Mouse (Mus musculus) embryonic facial prominence, embryonic 14.5 days (tissue): Measurements from ENCODE around the gene Sox6. TPM values are rescaled to one million over a fixed set of nuclear protein-coding genes. Genes with fewer than 3 reads are reported as not detected.

Experiments used
- ATAC-seq: fragments of 200-750 bp; cut with Nextera tagmentation; 2 replicates; pipeline ENCODE4 v1.8.0; 2017; ENCODE audit warnings: low read depth, moderate number of reproducible peaks, moderate TSS enrichment
- DNase-seq: peaks from one replicate; pipeline ENCODE4 v3.0.0-alpha.2; 2015; ENCODE audit warnings: low spot score
- H3K27ac ChIP-seq: fragments of 300-500 bp; sonication (generic); replicated peaks from 2 replicates; pipeline ENCODE4 v1.5.1; 2014; ENCODE audit warnings: low read depth, mild to moderate bottlenecking, low read length, moderate library complexity
- H3K27me3 ChIP-seq: fragments of 300-500 bp; sonication (generic); replicated peaks from 2 replicates; pipeline ENCODE4 v1.6.1; 2014; ENCODE audit warnings: low read length; ENCODE audit not compliant: control insufficient read depth, insufficient read depth
- H3K36me3 ChIP-seq: fragments of 300-500 bp; sonication (generic); 2 replicates; pipeline ENCODE4 v1.6.1; 2014; ENCODE audit warnings: low read length, mixed read lengths; ENCODE audit not compliant: control insufficient read depth, insufficient read depth
- H3K4me1 ChIP-seq: fragments of 300-500 bp; sonication (generic); 2 replicates; pipeline ENCODE4 v1.6.1; 2014; ENCODE audit warnings: antibody characterized with exemption, low read length; ENCODE audit not compliant: control insufficient read depth, insufficient read depth
- H3K4me2 ChIP-seq: fragments of 300-500 bp; sonication (generic); 2 replicates; pipeline ENCODE4 v1.6.1; 2014; ENCODE audit warnings: low read depth, mild to moderate bottlenecking, low read length, moderate library complexity, mixed read lengths
- H3K4me3 ChIP-seq: fragments of 300-500 bp; sonication (generic); 2 replicates; pipeline ENCODE4 v1.5.1; 2014; ENCODE audit warnings: low read depth, mild to moderate bottlenecking, low read length
- H3K9ac ChIP-seq: fragments of 300-500 bp; sonication (generic); 2 replicates; pipeline ENCODE4 v1.6.1; 2014; ENCODE audit warnings: low read depth, mild to moderate bottlenecking, low read length, moderate library complexity, mixed read lengths
- H3K9me3 ChIP-seq: fragments of 300-500 bp; sonication (generic); 2 replicates; pipeline ENCODE4 v1.6.1; 2016; ENCODE audit warnings: low read length; ENCODE audit not compliant: control insufficient read depth
- WGBS: fragments of 180-500 bp; shearing (Covaris S2); extraction: QIAGEN DNeasy Blood & Tissue Kit; methylation state at CpG from one replicate; pipeline ENCODE4 v1.1.7; 2014; 5-methylcytosine and 5-hydroxymethylcytosine counted together
- polyA plus RNA-seq: library from polyadenylated mRNA; unstranded; fragments of >200 nt; fragmentation: Nextera tagmentation; extraction: Ambion mirVana; gene quantifications from 2 replicates; pipeline ENCODE4 v1.2.1, GENCODE M21; 2014

Gene Sox6
- polyA plus RNA-seq, 1 experiment from 2014 or later: 49.9 TPM

DNA sequence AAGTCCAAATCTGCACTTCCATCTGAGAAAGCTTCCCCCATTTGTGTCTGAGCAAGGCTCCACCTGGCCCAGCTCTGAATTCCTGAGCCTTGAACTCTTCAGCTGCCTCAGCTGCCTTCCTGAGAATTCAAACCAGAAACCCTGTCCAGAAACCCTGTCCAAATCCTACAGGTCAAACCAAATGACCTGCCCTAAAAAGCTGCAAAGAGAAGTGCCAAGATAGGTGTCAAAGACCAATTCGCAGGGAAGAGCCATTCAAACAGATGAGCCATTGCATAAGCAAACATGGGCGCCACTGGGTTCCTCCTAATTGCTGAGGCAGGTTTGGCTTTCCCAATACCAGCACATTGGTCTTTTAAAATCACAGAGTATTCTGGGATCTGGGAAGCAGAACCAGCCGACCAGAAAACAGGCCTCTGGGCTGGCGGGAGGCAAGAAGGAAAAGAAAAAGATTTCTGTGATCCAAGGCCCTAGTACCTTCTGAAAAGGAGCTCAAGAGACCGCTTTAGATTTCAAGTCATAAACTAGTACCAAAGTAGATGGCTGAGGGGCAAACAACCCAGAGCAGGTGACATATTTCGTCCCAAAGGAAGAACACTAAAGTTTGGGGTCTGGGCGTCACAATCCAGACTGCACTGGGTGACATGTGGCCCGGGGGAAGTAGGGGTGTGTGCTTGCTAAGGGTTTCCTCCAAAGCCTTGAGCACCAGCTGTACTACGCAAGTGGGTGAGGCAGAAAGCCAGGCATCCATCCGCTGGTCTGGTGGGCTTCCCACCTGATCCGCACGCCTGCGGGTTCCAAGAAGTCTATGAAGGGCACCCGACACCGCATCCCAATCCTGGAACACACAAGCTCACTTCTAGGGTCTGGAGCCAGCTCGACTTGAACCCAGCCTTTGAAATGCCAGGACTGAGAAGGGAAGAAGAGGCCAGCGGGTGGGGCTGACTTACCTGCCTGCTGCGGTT lies 1.7 kb downstream of the Sox6 start:
- no peaks in the 10 kb centered on the region for H3K36me3 ChIP-seq
- H3K27me3 ChIP-seq: peaks cover 73% of the 10 kb centered on the region
- DNase-seq: no peak
- 0 out of 2 replicates have a peak, but pooled peaks cover 4% of the 10 kb centered on the region for H3K4me1 ChIP-seq
- H3K4me3 ChIP-seq: peak overlapping the region; percentile 64
- peak overlapping the region; percentile 99 for H3K4me2 ChIP-seq
- H3K9ac ChIP-seq: peak overlapping the region; percentile 75
- no peak overlapping the region for H3K27ac ChIP-seq
- ATAC-seq: no peak
- H3K9me3 ChIP-seq: no peaks in the 10 kb centered on the region
- 23% methylated on average over 18 of the region's 18 CpGs for WGBS

DNA sequence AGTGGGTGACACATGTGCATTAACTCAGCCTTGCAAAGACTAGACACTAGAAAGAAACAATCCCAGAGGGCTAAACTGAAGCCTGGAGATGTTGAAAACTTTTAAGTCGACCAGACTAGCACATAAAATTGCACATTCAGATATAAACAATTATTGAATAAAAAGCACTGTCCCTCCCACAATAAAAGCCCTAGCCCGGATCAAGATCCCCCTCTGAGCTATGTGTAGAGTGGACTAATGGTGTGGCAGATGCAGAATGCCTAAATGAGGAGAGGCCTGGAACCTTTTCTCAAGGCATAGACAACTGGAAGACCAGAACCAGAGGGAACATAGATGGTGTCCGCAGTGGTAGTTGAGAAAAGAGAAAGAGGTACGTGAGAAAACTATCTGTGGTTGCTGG lies 3.1 kb downstream of the Sox6 start:
- no peak for DNase-seq
- Histone ChIP-seq H3K9ac (peak overlapping the region; percentile 75), H3K27me3 (peaks cover 68% of the 10 kb centered on the region), H3K9me3 (no peaks in the 10 kb centered on the region), H3K36me3 (no peaks in the 10 kb centered on the region), H3K4me1 (peaks cover 8% of the 10 kb centered on the region), H3K4me3 (peak overlapping the region; percentile 64), H3K4me2 (peak overlapping the region; percentile 99), H3K27ac (no peak overlapping the region)
- 42% methylated on average over 4 of the region's 4 CpGs for WGBS
- no peak for ATAC-seq

DNA sequence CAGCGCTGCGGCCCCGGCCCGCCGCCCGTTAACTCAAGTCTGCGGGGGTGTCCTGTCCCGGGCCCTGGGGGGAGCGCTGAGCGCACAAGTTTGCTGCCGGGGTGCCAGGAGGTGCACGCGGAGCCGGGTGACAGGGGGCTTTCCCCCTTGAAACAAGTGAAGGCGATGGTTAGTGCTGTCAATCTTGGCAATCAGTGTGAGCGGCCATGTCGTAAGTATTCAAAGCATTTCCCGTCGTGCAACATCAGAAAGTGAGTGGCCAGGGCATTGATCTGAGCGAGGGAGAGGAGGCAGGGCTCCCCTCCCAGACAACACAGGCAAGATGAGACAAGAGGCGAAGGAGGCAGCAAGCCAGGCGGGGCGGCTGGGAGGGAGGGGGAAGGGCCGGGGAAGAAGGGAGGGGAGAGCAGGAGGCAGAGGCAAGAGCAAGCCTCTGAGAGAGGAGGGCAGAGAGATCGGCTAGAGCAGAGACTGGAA lies 4.3 kb downstream of the Sox6 start:
- Histone ChIP-seq H3K4me1 (peaks cover 8% of the 10 kb centered on the region), H3K9me3 (no peaks in the 10 kb centered on the region), H3K27ac (peak overlapping the region; percentile 94), H3K4me3 (peak overlapping the region; percentile 64), H3K27me3 (peaks cover 68% of the 10 kb centered on the region), H3K36me3 (no peaks in the 10 kb centered on the region), H3K9ac (peak overlapping the region; percentile 75), H3K4me2 (peak overlapping the region; percentile 99)
- WGBS: 0% methylated on average over 24 of the region's 25 CpGs
- DNase-seq (peak; percentile 85), ATAC-seq (peak; percentile 32)

DNA sequence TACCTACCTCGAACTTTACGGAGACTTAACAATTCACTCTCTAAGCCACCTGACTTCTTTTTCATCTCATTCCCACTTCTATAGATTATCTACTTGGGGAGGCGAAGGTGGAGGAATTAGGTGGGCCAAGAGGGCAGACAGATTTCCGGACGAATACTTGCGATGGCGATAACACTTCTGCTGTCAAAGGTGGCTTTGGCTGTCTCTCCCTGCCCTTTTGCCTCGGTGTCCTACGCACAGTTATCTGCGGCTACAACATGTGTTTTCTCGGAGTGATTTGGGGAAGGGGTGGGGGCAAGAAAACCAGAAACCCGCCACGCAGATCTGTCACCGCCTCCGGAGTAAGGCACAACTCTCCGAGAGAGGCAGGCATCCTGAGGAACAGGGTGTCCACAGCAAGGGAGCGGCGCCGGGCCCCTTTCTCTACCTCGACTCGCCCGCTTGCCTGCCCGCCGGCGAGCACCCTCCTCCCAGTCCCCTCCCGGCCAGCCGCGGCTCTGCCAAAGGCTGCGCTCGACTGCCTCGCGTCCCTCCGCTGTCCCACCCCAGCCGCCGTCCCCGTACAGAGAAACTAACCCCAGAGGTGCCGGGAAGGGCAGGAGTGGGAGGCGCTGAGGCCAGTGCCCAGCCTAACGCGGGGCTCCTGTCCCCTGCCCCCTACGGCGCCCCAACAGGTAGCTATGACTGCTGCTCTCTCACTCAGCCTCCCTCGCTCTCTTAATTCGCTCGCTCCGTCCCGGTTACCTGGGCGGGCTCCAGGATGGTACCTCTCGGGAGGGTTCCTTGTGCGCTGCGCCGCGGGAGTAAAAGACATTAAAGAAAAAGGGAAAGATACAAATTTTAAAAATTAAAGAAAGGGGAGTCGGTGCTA lies 5.0 kb downstream of the Sox6 start:
- ATAC-seq: peak; percentile 38
- Histone ChIP-seq H3K27me3 (peaks cover 62% of the 10 kb centered on the region), H3K4me1 (peaks cover 8% of the 10 kb centered on the region), H3K4me2 (peak overlapping the region; percentile 99), H3K36me3 (no peaks in the 10 kb centered on the region), H3K27ac (peak overlapping the region; percentile 94), H3K9me3 (no peaks in the 10 kb centered on the region), H3K9ac (peak overlapping the region; percentile 75), H3K4me3 (peak overlapping the region; percentile 64)
- under 1% methylated on average over 35 of the region's 54 CpGs for WGBS
- peak; percentile 48 for DNase-seq

DNA sequence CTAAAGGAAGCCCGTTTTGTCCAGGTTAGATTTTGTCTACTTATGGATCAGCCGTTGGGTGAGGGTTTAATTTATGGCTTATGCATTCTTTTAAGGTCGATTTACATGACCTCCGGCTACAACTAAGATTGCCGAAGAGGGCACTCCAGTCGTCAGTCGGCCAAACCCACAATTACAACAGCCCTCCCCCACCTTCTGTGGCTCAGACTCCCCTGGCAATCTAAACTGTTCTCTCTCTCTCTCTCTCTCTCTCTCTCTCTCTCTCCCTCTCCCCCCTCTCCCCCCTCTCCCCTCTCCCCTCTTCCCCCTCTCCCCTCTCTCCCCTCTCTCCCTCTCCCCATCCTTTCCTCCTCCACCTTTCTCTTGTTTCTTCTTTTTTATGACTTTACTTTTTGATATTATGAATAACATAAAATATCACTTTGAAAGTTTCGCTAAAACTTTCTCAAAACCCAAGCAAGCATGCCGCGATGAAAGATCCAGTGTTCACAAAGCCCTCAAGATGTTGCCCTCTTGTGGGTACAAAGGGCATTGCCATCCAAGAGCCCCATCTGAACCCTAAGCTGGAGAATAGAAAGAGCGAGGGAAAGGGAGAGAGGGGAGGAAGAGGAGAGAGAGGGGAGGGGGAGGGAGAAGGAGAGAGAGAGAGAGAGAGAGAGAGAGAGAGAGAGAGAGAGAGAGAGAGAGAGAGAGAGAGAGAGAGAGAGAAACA lies 5.8 kb downstream of the Sox6 start:
- Histone ChIP-seq H3K4me3 (peak overlapping the region; percentile 64), H3K9me3 (no peaks in the 10 kb centered on the region), H3K36me3 (no peaks in the 10 kb centered on the region), H3K27ac (peak overlapping the region; percentile 94), H3K9ac (peak overlapping the region; percentile 88), H3K4me2 (peak overlapping the region; percentile 99), H3K27me3 (peaks cover 59% of the 10 kb centered on the region), H3K4me1 (peaks cover 8% of the 10 kb centered on the region)
- no peak for ATAC-seq
- peak; percentile 92 for DNase-seq
- WGBS: 0% methylated on average over 11 of the region's 11 CpGs

DNA sequence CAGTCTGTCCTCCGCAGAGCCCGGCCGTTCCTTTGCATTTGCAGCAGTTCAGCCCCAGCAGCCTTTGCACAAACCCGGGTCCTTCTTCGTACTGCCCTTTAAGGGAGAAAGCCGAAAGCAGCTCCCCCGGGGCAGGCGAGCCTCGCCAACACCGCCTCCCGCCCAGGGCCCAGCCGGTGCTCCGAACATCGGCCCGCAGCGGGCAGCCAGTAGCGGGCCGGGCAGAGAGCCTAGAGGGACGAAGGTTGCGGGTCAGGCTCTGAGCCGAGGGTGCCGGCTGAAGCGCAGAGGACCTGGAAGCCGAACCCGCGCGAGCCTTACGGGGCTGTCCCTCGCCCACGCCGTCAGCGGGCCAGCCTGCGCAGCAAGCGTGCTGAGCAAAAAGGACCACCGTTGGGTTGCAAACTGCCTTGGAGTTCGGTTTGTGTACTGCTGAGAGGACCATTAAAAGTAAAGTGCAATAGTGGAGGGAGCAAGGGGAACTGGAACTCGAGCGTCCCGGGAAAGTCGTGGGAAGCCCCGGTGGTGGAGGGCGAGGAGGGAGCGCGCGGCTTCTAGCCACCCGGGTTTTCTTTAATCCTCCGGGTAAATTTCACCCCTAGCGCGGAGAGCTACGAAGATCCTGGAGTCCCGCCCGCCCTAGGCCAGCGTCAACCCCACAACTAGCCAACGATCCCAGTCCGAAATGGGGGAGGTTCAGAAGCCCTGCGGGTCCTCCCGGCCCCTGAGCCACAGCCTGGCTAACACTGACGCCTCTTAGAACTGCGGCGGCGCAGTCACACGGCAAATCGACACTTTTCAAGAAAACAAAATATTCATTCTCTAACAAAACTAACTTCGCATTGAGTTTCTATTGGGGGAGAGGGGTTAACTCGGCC lies 6.6 kb downstream of the Sox6 start:
- peak; percentile 55 for DNase-seq
- peak; percentile 34 for ATAC-seq
- no peaks in the 10 kb centered on the region for H3K36me3 ChIP-seq
- peak overlapping the region; percentile 82 for H3K27ac ChIP-seq
- no peaks in the 10 kb centered on the region for H3K9me3 ChIP-seq
- under 1% methylated on average over 64 of the region's 65 CpGs for WGBS
- peak overlapping the region; percentile 99 for H3K4me2 ChIP-seq
- H3K4me1 ChIP-seq: peaks cover 8% of the 10 kb centered on the region
- H3K27me3 ChIP-seq: peaks cover 53% of the 10 kb centered on the region
- H3K4me3 ChIP-seq: peak overlapping the region; percentile 64
- H3K9ac ChIP-seq: peak overlapping the region; percentile 88

DNA sequence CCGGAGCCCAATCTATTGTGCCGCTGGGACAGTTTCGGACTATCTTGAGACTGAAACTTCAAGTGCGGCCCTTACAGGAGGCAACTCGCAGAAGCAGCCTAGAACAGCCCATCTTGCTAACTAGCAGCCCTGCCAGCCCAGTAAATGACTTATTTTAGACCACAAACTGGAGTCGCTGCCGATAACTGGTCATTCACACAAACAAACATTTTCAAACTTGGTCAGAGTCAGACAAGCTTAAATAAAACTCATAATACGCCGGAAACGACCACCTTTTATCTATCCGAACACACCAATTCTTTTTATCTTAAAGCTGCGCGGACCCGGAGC lies 7.2 kb downstream of the Sox6 start:
- H3K27me3 ChIP-seq: peaks cover 47% of the 10 kb centered on the region
- H3K4me2 ChIP-seq: peak overlapping the region; percentile 99
- ATAC-seq: no peak
- 1% methylated on average over 14 of the region's 14 CpGs for WGBS
- H3K9ac ChIP-seq: peak overlapping the region; percentile 88
- peaks cover 8% of the 10 kb centered on the region for H3K4me1 ChIP-seq
- H3K4me3 ChIP-seq: peak overlapping the region; percentile 64
- H3K27ac ChIP-seq: peak overlapping the region; percentile 82
- H3K36me3 ChIP-seq: no peaks in the 10 kb centered on the region
- DNase-seq: peak; percentile 53
- H3K9me3 ChIP-seq: no peaks in the 10 kb centered on the region
